Mouse (Mus musculus) olfactory bulb, adult 2 months (tissue): ENCODE data around the gene Ndufv2.

ENCODE experiments used
- CTCF ChIP-seq: fragments of 200-500 bp; IDR thresholded peaks from 2 replicates; pipeline ENCODE4 v1.5.1; 2012; ENCODE audit warnings: low read depth, mild to moderate bottlenecking, low read length, moderate library complexity; ENCODE audit not compliant: insufficient read depth
- POLR2A ChIP-seq: fragments of 200-500 bp; IDR thresholded peaks from 2 replicates; pipeline ENCODE4 v1.6.1; 2012; ENCODE audit warnings: mild to moderate bottlenecking, low read depth, low read length, moderate library complexity; ENCODE audit not compliant: insufficient read depth

DNA sequence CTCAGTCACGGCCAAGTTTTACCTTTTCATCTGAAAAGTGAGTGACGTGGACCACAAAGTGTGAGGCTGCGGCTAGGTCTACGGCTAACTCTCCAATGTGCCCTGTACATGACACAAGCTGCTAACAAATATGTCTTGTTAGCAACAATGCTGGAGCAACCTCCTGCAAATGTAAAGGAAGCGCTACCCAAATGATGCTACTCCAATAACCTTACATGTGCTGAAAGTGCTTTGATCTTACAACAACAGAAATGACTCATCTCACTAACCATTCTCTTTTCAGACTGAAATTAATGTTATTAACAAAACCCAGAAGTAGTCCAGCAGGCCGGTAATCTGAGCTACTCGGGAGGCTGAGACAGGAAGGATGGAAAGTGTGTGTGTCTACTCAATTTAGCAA lies 27.4 kb downstream of the Ndufv2 start:
- TF ChIP-seq CTCF = no peak
- no peak for TF ChIP-seq POLR2A
